Mouse (Mus musculus) myocyte (in vitro differentiated cells): ENCODE measurements at regions not wholly inside any gene's neighbourhood (a gene's known extent, or its start where the extent isn't known, plus 50 kb on each side); places are given as distances from the start of the nearest gene placed in this dataset.

Source experiments
- CEBPB ChIP-seq: IDR thresholded peaks from 2 replicates; pipeline ENCODE4 v1.6.1; 2011; ENCODE audit warnings: mild to moderate bottlenecking, moderate library complexity; ENCODE audit not compliant: poor library complexity, insufficient read depth, severe bottlenecking
- MAX ChIP-seq: IDR thresholded peaks from one replicate; pipeline ENCODE4 v1.6.1; 2011; ENCODE audit warnings: low read depth, mild to moderate bottlenecking, control low read depth
- MYOD1 ChIP-seq, 3 experiments: IDR thresholded peaks; one replicate each; pipeline ENCODE4 v1.6.1; 2011; ENCODE audit warnings: control low read depth in 2 of 3, low read depth in 2 of 3, mild to moderate bottlenecking in 2 of 3, moderate library complexity in 1 of 3; ENCODE audit not compliant: insufficient read length in 2 of 3, control insufficient read depth in 1 of 3
- POLR2A ChIP-seq: IDR thresholded peaks from one replicate; pipeline ENCODE4 v1.6.1; 2011; ENCODE audit warnings: low read depth, mild to moderate bottlenecking, control low read depth, moderate library complexity; ENCODE audit not compliant: insufficient read length
- POLR2AphosphoS2 ChIP-seq: IDR thresholded peaks from one replicate; pipeline ENCODE4 v1.6.1; 2011; ENCODE audit warnings: low read depth, control low read depth; ENCODE audit not compliant: insufficient read length

DNA sequence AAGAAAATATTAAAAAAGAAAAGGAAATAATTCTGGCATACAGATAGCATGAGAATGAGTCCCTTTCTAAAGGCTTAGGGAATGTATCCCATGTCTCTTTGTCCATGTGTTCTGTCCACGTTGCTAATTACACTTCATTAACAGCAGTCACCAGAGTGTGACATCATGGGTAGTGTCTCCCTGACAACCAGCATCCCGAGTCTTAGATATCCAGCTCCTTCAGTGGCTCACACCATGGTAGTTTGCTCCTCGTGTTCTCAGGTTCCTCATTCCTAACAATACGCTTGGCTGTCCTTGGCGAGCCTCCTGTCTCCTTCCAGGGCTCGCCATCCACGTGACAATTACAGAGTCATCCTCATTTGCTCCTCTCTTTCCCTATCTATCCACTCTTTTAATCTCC, 388.1 kb upstream of the Dynlrb2 start:
- TF ChIP-seq CEBPB (no peak), POLR2A (no peak), MAX (no peak), MYOD1 (IDR thresholded peaks at IDR 0.05; ENCODE audit: control insufficient read depth in 1 of 3, insufficient read length in 2 of 3, low read depth in 2 of 3) (no peak), POLR2AphosphoS2 (no peak)
